Mouse (Mus musculus) heart, embryonic 15.5 days (tissue): ENCODE measurements around the gene Ccdc190. TPM values are rescaled to one million over a fixed set of nuclear protein-coding genes. Genes with fewer than 3 reads are reported as not detected.
A peak's percentile ranks its signal among the peaks of the same experiment; 100 is the strongest.

Experiments used
- ATAC-seq: fragments of 200-750 bp; cut with Nextera tagmentation; replicated peaks from 2 replicates; pipeline ENCODE4 v1.8.0; 2017; ENCODE audit warnings: low read depth, moderate TSS enrichment; ENCODE audit not compliant: insufficient number of reproducible peaks, insufficient read depth, low FRiP score
- H3K27ac ChIP-seq: fragments of 300-500 bp; sonication (generic); 2 replicates; pipeline ENCODE4 v1.5.1; 2015; ENCODE audit warnings: mild to moderate bottlenecking, inconsistent platforms
- H3K27me3 ChIP-seq: fragments of 300-500 bp; sonication (generic); 2 replicates; pipeline ENCODE4 v1.6.1; 2015; ENCODE audit warnings: inconsistent platforms
- H3K36me3 ChIP-seq: fragments of 300-500 bp; sonication (generic); 2 replicates; pipeline ENCODE4 v1.6.1; 2015; ENCODE audit warnings: mild to moderate bottlenecking, inconsistent platforms
- H3K4me1 ChIP-seq: fragments of 300-500 bp; sonication (generic); replicated peaks from 2 replicates; pipeline ENCODE4 v1.6.1; 2015; ENCODE audit warnings: inconsistent platforms
- H3K4me2 ChIP-seq: fragments of 300-500 bp; sonication (generic); 2 replicates; pipeline ENCODE4 v1.6.1; 2015; ENCODE audit warnings: inconsistent platforms, mild to moderate bottlenecking, moderate library complexity
- H3K4me3 ChIP-seq: fragments of 300-500 bp; sonication (generic); 2 replicates; pipeline ENCODE4 v1.5.1; 2015; ENCODE audit warnings: mild to moderate bottlenecking, inconsistent platforms
- H3K9ac ChIP-seq: fragments of 300-500 bp; sonication (generic); 2 replicates; pipeline ENCODE4 v1.6.1; 2015; ENCODE audit warnings: mild to moderate bottlenecking, inconsistent platforms
- H3K9me3 ChIP-seq: fragments of 300-500 bp; sonication (generic); replicated peaks from 2 replicates; pipeline ENCODE4 v1.6.1; 2016; ENCODE audit warnings: inconsistent platforms
- WGBS: fragments of 180-500 bp; shearing (Covaris S2); methylation state at CpG from one replicate; pipeline ENCODE4 v1.1.7; 2015; ENCODE audit warnings: mixed read lengths; 5-methylcytosine and 5-hydroxymethylcytosine counted together
- polyA plus RNA-seq: library from polyadenylated mRNA; unstranded; fragments of >200 nt; fragmentation: Nextera tagmentation; extraction: Ambion mirVana; gene quantifications from 2 replicates; pipeline ENCODE4 v1.2.1, GENCODE M21; 2015

Ccdc190 gene
- not detected in 2 replicates for polyA plus RNA-seq

DNA sequence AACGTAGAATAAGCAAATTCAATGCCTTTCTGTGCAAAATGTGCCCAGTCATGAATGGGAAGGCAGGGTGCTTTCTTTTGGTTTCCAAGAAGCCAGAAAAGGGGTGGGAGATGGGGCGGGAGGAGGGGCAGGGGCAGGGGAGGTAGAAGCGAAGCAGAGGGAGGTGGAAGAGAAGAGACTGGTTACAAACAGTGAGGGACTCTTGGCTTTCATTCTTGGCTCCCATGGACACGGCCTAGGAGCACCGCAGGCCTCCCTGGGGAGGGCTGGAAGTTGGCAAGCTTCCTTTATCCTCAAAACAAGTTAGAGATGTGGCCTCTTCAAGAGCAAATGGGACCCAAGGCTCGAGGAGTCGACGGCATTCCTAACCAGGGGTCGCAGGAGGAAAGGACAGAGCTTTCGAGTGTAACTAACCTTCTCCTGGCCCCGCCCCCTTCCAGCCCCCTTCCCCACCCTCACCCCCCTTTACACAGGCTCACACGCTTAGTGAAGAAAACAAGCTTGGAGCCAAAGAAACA is at the start of gene Ccdc190:
Gene Ccdc190, plus strand, starts transcription at position 195 of the 518 bp plus-strand sequence.
- Histone ChIP-seq H3K4me2 (peak within 1 kb of the TSS; percentile 47), H3K27me3 (no peaks in the 10 kb centered on the region), H3K9me3 (no peaks in the 10 kb centered on the region), H3K4me3 (no peak within 1 kb of the TSS), H3K4me1 (0 out of 2 replicates have a peak, but pooled peaks cover 5% of the 10 kb centered on the region), H3K27ac (no peak within 1 kb of the TSS), H3K36me3 (no peaks in the 10 kb centered on the region), H3K9ac (no peak within 1 kb of the TSS)
- WGBS = 21% methylated on average over 12 of the region's 12 CpGs
- no peak for ATAC-seq

- Histone ChIP-seq H3K36me3 (no peaks in the 10 kb centered on the region), H3K4me3 (no peak overlapping the region), H3K4me2 (no peak overlapping the region), H3K27ac (no peak overlapping the region), H3K9ac (no peak overlapping the region), H3K4me1 (no peaks in the 10 kb centered on the region), H3K27me3 (no peaks in the 10 kb centered on the region), H3K9me3 (no peaks in the 10 kb centered on the region)
- ATAC-seq = no peak
- 77% methylated on average over 4 of the region's 4 CpGs for WGBS
Measured at GRCm38 (mm10) chr1:169879060-169879459, 49.4 kb upstream of the Ccdc190 start.

GRCm38 (mm10) chr1:169880181-169880580 is 48.3 kb upstream of the Ccdc190 start:
- Histone ChIP-seq H3K4me1 (no peaks in the 10 kb centered on the region), H3K4me2 (no peak overlapping the region), H3K4me3 (no peak overlapping the region), H3K27ac (no peak overlapping the region), H3K36me3 (no peaks in the 10 kb centered on the region), H3K9me3 (no peaks in the 10 kb centered on the region), H3K27me3 (no peaks in the 10 kb centered on the region), H3K9ac (no peak overlapping the region)
- no peak for ATAC-seq
- 79% methylated on average over 5 of the region's 5 CpGs for WGBS

DNA sequence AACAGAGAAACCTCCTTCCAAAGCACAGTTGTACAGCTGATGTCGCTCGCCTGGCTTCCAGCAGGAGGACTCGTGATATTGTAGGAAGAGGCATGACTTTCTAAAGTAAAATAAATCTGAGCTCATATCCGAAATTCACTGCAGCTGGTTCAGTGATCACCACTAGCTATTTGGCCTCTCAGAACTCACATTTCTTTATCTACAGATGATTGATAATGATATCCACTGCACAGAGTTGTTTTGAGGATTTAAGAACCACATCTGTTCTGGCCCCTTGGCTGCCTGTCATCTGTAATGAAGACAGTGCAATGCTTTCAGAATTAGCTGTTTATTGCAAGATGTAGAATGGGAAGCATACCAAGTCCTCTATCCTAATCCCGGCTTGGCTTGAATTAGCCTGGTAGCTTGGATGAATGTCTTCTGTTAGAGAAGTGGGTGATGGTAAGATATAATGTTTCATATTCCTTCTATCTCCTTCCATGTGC is 45.3 kb upstream of the Ccdc190 start:
- Histone ChIP-seq H3K27ac (no peak overlapping the region), H3K36me3 (no peaks in the 10 kb centered on the region), H3K4me3 (no peak overlapping the region), H3K4me1 (no peaks in the 10 kb centered on the region), H3K27me3 (no peaks in the 10 kb centered on the region), H3K9me3 (no peaks in the 10 kb centered on the region), H3K9ac (no peak overlapping the region), H3K4me2 (no peak overlapping the region)
- WGBS = 63% methylated on average over 5 of the region's 5 CpGs
- ATAC-seq = no peak

DNA sequence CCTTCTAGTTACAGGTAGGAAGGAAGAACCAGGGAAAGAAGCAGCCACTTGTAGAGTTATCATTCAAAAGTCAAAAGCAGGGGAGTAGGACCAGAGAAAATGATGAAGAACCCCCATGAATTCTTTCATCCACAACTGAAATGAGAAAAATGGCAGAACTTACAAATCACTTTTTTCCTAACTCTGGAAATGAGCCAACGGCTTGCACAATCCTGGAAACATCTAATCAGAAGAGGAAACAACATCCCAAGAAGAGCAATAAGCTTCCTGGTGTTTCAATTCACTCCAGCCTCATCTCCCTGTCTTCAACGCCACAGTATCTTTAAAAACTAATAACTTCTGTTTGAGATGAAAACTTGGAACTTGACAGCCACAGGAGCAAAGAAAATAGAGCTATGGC is 39.2 kb upstream of the Ccdc190 start:
- 57% methylated on average over 2 of the region's 2 CpGs for WGBS
- no peak for ATAC-seq
- no peak overlapping the region for H3K4me3 ChIP-seq

GRCm38 (mm10) chr1:169893976-169894375 is 34.5 kb upstream of the Ccdc190 start:
- Histone ChIP-seq H3K4me1 (no peaks in the 10 kb centered on the region), H3K27me3 (no peaks in the 10 kb centered on the region), H3K27ac (no peak overlapping the region), H3K36me3 (no peaks in the 10 kb centered on the region), H3K4me3 (no peak overlapping the region), H3K9me3 (no peaks in the 10 kb centered on the region), H3K4me2 (no peak overlapping the region), H3K9ac (no peak overlapping the region)
- WGBS = 87% methylated on average over 2 of the region's 2 CpGs
- no peak for ATAC-seq

More for the DNA sequence above, 39.2 kb upstream of the Ccdc190 start:
- Histone ChIP-seq H3K27me3 (no peaks in the 10 kb centered on the region), H3K9ac (no peak overlapping the region), H3K4me1 (no peaks in the 10 kb centered on the region), H3K9me3 (no peaks in the 10 kb centered on the region), H3K4me2 (no peak overlapping the region), H3K27ac (no peak overlapping the region), H3K36me3 (no peaks in the 10 kb centered on the region)

GRCm38 (mm10) chr1:169895686-169896085 is 32.8 kb upstream of the Ccdc190 start:
- H3K4me3 ChIP-seq = no peak overlapping the region
- no peaks in the 10 kb centered on the region for H3K27me3 ChIP-seq
- H3K9me3 ChIP-seq = no peaks in the 10 kb centered on the region
- no peaks in the 10 kb centered on the region for H3K4me1 ChIP-seq
- H3K36me3 ChIP-seq = no peaks in the 10 kb centered on the region
- no peak overlapping the region for H3K4me2 ChIP-seq
- no peak overlapping the region for H3K9ac ChIP-seq
- no peak for ATAC-seq
- H3K27ac ChIP-seq = no peak overlapping the region
- WGBS = 50% methylated on average over 1 of the region's 1 CpGs

GRCm38 (mm10) chr1:169897916-169898315 is 30.5 kb upstream of the Ccdc190 start:
- ATAC-seq = no peak
- Histone ChIP-seq H3K27me3 (no peaks in the 10 kb centered on the region), H3K4me2 (no peak overlapping the region), H3K27ac (no peak overlapping the region), H3K36me3 (no peaks in the 10 kb centered on the region), H3K4me1 (no peaks in the 10 kb centered on the region), H3K9me3 (no peaks in the 10 kb centered on the region), H3K4me3 (no peak overlapping the region), H3K9ac (no peak overlapping the region)
- 37% methylated on average over 1 of the region's 1 CpGs for WGBS

- Histone ChIP-seq H3K27ac (no peak overlapping the region), H3K9ac (no peak overlapping the region), H3K9me3 (no peaks in the 10 kb centered on the region), H3K36me3 (no peaks in the 10 kb centered on the region), H3K4me3 (no peak overlapping the region), H3K4me1 (no peaks in the 10 kb centered on the region), H3K27me3 (no peaks in the 10 kb centered on the region), H3K4me2 (no peak overlapping the region)
- 78% methylated on average over 7 of the region's 7 CpGs for WGBS
- no peak for ATAC-seq
Measured at GRCm38 (mm10) chr1:169898607-169899006, 29.8 kb upstream of the Ccdc190 start.

DNA sequence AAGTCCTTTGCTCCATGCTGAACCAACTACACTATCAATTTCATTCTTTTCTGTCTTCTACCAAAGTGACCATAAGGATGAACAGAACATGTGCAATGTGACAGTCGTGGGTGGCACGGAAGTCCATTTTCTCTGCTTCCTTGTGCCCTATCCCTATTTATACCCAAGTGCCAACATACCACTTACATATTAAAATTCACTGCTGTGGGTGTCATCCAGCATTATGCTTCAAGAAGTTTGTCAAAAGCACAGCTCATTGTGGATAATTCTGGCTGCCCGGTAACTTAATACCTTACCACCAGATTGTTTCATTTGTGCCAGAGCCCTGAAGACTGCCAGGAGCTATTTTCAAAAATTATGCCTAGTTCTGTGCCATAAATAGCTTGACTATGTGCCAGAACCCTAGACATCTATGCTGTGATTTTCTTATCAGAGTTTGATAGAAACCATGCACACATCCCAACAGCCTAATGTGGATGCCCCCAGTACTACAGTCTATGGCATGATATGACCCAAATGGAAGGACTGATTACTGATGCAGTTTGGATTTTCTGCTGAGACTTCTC is 27.6 kb upstream of the Ccdc190 start:
- ATAC-seq = no peak; the same call in 1 of the 2 replicates
- Histone ChIP-seq H3K4me3 (no peak overlapping the region), H3K9me3 (no peaks in the 10 kb centered on the region), H3K4me1 (no peaks in the 10 kb centered on the region), H3K9ac (no peak overlapping the region), H3K36me3 (no peaks in the 10 kb centered on the region), H3K27me3 (no peaks in the 10 kb centered on the region), H3K27ac (peak overlapping the region; percentile 52; the same call in 1 of the 2 replicates), H3K4me2 (no peak overlapping the region)
- 67% methylated on average over 3 of the region's 3 CpGs for WGBS

- H3K4me1 ChIP-seq = no peaks in the 10 kb centered on the region; the same call in 1 of the 2 replicates
- H3K4me2 ChIP-seq = no peak overlapping the region
- H3K9ac ChIP-seq = no peak overlapping the region
- WGBS = 75% methylated on average over 5 of the region's 5 CpGs
- no peaks in the 10 kb centered on the region for H3K9me3 ChIP-seq
- no peaks in the 10 kb centered on the region for H3K36me3 ChIP-seq
- ATAC-seq = no peak
- no peaks in the 10 kb centered on the region for H3K27me3 ChIP-seq
- H3K27ac ChIP-seq = no peak overlapping the region
- H3K4me3 ChIP-seq = no peak overlapping the region
Measured at GRCm38 (mm10) chr1:169909163-169909562, 19.3 kb upstream of the Ccdc190 start.

- ATAC-seq = no peak
- 90% methylated on average over 6 of the region's 6 CpGs for WGBS
Measured at GRCm38 (mm10) chr1:169909659-169910058, 18.8 kb upstream of the Ccdc190 start.

More at GRCm38 (mm10) chr1:169909659-169910058, 18.8 kb upstream of the Ccdc190 start:
- no peak overlapping the region for H3K27ac ChIP-seq
- H3K9ac ChIP-seq = no peak overlapping the region
- no peaks in the 10 kb centered on the region for H3K9me3 ChIP-seq
- no peaks in the 10 kb centered on the region for H3K36me3 ChIP-seq
- no peak overlapping the region for H3K4me3 ChIP-seq
- no peak overlapping the region for H3K4me2 ChIP-seq
- H3K27me3 ChIP-seq = no peaks in the 10 kb centered on the region
- no peaks in the 10 kb centered on the region; the same call in 1 of the 2 replicates for H3K4me1 ChIP-seq
